Mouse (Mus musculus) E14TG2a.4 (cell line): ENCODE data around the gene Rere.

Experiments used
- CTCF ChIP-seq: conservative IDR thresholded peaks from 2 replicates; pipeline ENCODE4 v1.5.1; 2014; ENCODE audit warnings: low read length
- NANOG ChIP-seq: IDR thresholded peaks from 2 replicates; pipeline ENCODE4 v1.6.1; 2014; ENCODE audit warnings: borderline replicate concordance, low read length, mixed read lengths

GRCm38 (mm10) chr4:150337260-150337659 is 55.8 kb downstream of the Rere start:
- TF ChIP-seq CTCF (no peak), NANOG (no peak)
